Mouse (Mus musculus): Measurements from ENCODE around the gene Jam3. TPM values are rescaled to one million over a fixed set of nuclear protein-coding genes. Genes with fewer than 3 reads are reported as not detected.

Jam3 gene
- total and polyA plus RNA-seq, 3 experiments, result 0.43 TPM; not detected in 2

DNA sequence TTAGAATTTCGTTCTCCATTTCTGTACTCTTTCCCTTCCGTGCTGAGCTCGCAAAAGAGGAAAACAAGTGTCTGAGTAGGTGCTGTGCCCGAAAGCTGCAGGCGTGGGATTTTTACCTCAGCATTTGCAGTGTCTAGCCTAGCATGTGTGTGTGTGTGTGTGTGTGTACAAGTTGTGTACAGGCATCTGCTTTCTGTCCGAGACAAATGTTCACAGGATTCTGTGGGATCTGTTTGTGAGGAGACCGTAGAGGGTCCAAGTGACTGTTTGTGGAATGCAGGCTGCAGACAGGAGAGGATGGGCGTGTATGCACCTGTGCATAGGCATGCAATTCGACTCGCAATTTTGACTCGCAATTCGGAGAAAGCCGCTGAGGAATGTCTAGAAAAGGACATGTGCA, 20.0 kb upstream of the Jam3 start:
- Histone ChIP-seq H3K4me3 (ENCODE audit: control insufficient read depth in 1 of 2, insufficient read depth in 1 of 2, low read depth in 2 of 2, low read length in 2 of 2) (no peak overlapping the region), H3K27ac (ENCODE audit: control insufficient read depth, low read depth, low read length) (no peak overlapping the region), H3K27me3 (ENCODE audit: control insufficient read depth in 1 of 2, insufficient read depth in 2 of 2, low read length in 2 of 2) (no peaks in the 10 kb centered on the region), H3K9me3 (replicated peaks; ENCODE audit: insufficient read depth, low read length) (no peaks in the 10 kb centered on the region), H3K9ac (ENCODE audit: control insufficient read depth, low read depth, low read length, poor library complexity, severe bottlenecking) (no peak overlapping the region), H3K79me2 (ENCODE audit: control insufficient read depth, insufficient read depth, low read length, poor library complexity) (no peaks in the 10 kb centered on the region), H3K36me3 (ENCODE audit: control insufficient read depth in 1 of 2, insufficient read depth in 2 of 2, low read length in 2 of 2) (no peaks in the 10 kb centered on the region), H3K4me1 (ENCODE audit: control insufficient read depth in 1 of 2, insufficient read depth in 2 of 2, low read length in 2 of 2) (no peaks in the 10 kb centered on the region)
- TF ChIP-seq TAL1 (IDR thresholded peaks at IDR 0.05; ENCODE audit: low read length), result no peak
- TF ChIP-seq RAD21 (IDR thresholded peaks at IDR 0.05; ENCODE audit: low read depth, low read length), result no peak
- TF ChIP-seq HCFC1 (IDR thresholded peaks at IDR 0.05; ENCODE audit: low read depth, low read length), result no peak
- no peak for TF ChIP-seq EP300 (IDR thresholded peaks at IDR 0.05; ENCODE audit: low read depth in 1 of 2, low read length in 2 of 2)
- TF ChIP-seq GABPA (IDR thresholded peaks at IDR 0.05; ENCODE audit: low read depth, low read length), result no peak
- no peak for TF ChIP-seq TBP (IDR thresholded peaks at IDR 0.05; ENCODE audit: low read depth, low read length)
- TF ChIP-seq MAFK (IDR thresholded peaks at IDR 0.05; ENCODE audit: borderline replicate concordance, low read depth, low read length), result no peak
- no peak for TF ChIP-seq CTCF (IDR thresholded peaks at IDR 0.05 in 2 of 3, conservative IDR thresholded peaks at IDR 0.05 in 1 of 3; ENCODE audit: control insufficient read depth in 1 of 3, insufficient read depth in 1 of 3, low read depth in 2 of 3, low read length in 3 of 3, poor library complexity in 1 of 3, severe bottlenecking in 1 of 3)
- no peak for TF ChIP-seq USF2 (IDR thresholded peaks at IDR 0.05; ENCODE audit: borderline replicate concordance in 1 of 2, insufficient read depth in 1 of 2, low read depth in 1 of 2, low read length in 2 of 2)
- TF ChIP-seq POLR2AphosphoS5 (IDR thresholded peaks at IDR 0.05; ENCODE audit: borderline replicate concordance, low read depth, low read length), result no peak
- no peak for TF ChIP-seq MEF2A (IDR thresholded peaks at IDR 0.05; ENCODE audit: extremely low read depth, insufficient replicate concordance, low read depth, low read length, poor library complexity, severe bottlenecking)
- no peak for TF ChIP-seq MAZ (IDR thresholded peaks at IDR 0.05; ENCODE audit: low read depth, low read length)
- TF ChIP-seq NELFE (IDR thresholded peaks at IDR 0.05; ENCODE audit: low read depth, low read length), result no peak
- no peak for TF ChIP-seq SMC3 (IDR thresholded peaks at IDR 0.05; ENCODE audit: low read depth, low read length)
- DNase-seq (ENCODE audit: low read depth, low spot score), result no peak

DNA sequence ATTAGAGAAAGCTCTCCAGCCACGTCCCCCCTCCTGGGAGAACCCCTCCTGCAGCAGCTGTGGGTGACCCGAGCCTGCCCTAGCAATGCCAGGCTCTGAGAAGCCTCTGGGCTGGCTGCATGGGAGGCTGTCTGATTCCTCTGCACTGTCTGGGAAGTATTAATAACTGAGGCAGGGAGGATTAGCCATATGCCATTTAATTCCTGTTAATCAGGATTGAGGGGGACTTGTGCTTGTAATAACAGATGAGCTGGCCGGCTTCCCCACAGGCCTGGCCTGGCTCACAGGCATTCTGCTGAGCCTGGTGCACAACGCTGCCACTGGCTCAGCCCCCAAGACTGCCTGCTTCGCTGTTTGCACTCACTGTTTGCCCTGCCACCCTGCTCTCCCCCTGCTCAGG, 18.9 kb upstream of the Jam3 start:
- Histone ChIP-seq H3K36me3 (ENCODE audit: control insufficient read depth in 1 of 2, insufficient read depth in 2 of 2, low read length in 2 of 2) (no peaks in the 10 kb centered on the region), H3K79me2 (ENCODE audit: control insufficient read depth, insufficient read depth, low read length, poor library complexity) (no peaks in the 10 kb centered on the region), H3K27me3 (ENCODE audit: control insufficient read depth in 1 of 2, insufficient read depth in 2 of 2, low read length in 2 of 2) (no peaks in the 10 kb centered on the region), H3K9me3 (replicated peaks; ENCODE audit: insufficient read depth, low read length) (no peaks in the 10 kb centered on the region), H3K9ac (ENCODE audit: control insufficient read depth, low read depth, low read length, poor library complexity, severe bottlenecking) (no peak overlapping the region), H3K27ac (ENCODE audit: control insufficient read depth, low read depth, low read length) (no peak overlapping the region), H3K4me1 (ENCODE audit: control insufficient read depth in 1 of 2, insufficient read depth in 2 of 2, low read length in 2 of 2) (no peaks in the 10 kb centered on the region), H3K4me3 (ENCODE audit: control insufficient read depth in 1 of 2, insufficient read depth in 1 of 2, low read depth in 2 of 2, low read length in 2 of 2) (no peak overlapping the region)
- TF ChIP-seq HCFC1 (IDR thresholded peaks at IDR 0.05; ENCODE audit: low read depth, low read length) (no peak), CTCF (IDR thresholded peaks at IDR 0.05 in 2 of 3, conservative IDR thresholded peaks at IDR 0.05 in 1 of 3; ENCODE audit: control insufficient read depth in 1 of 3, insufficient read depth in 1 of 3, low read depth in 2 of 3, low read length in 3 of 3, poor library complexity in 1 of 3, severe bottlenecking in 1 of 3) (no peak), MEF2A (IDR thresholded peaks at IDR 0.05; ENCODE audit: extremely low read depth, insufficient replicate concordance, low read depth, low read length, poor library complexity, severe bottlenecking) (no peak), MAX (IDR thresholded peaks at IDR 0.05; ENCODE audit: low read length) (no peak)
- no peak for DNase-seq (ENCODE audit: low read depth, low spot score)
